10 mouse cellular contexts compared by ENCODE assay signal in the genomic region with DNA sequence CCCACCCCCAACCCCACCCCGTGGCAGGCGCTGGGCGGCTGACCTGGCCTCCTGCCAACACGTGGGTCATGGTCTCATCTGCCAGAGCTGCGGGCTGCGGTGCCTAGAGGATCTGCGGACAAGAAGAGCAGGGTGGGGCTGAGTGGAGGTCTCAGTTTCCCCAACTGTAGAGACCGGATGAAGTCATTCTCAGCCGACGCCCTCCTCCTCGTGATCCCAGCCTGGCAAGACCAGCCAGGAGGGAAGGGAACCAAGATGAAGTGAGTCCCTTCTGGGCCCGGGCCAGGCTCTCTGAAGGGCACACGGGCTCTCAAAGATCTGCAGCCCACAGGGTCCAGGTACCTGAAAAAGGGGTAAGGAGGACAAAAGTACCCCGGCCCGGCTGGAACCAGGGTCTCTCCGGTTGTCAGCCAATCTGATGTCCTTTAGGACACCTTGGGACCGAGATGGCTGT. TPM values are rescaled to one million over a fixed set of nuclear protein-coding genes. Genes with fewer than 3 reads are reported as not detected.
DNase-seq lines count a peak whose midpoint lies in the region; ATAC-seq and TF ChIP-seq lines count a peak whose summit lies in the region.
"Had no signal": no experiment of that assay in that cellular context is flagged by ENCODE, and none has a peak within 500 bp of the region (broad histone marks: within the 10 kb centered on the region; RNA-seq: fewer than 3 reads in every experiment).

No protein-coding gene starts in this region.

- 8% methylated on average over 16 of the region's 17 CpGs for WGBS in heart, embryonic 12.5 days
- 10% methylated on average over 17 of the region's 17 CpGs for WGBS in liver, embryonic 15.5 days (ENCODE audit: insufficient replicate concordance)

- peaks cover 8% of the 10 kb centered on the region for H3K9me3 ChIP-seq in CH12.LX (replicated peaks; ENCODE audit: low read length)
- H3K9me3 ChIP-seq in heart, embryonic 12.5 days (replicated peaks) = no peaks in the 10 kb centered on the region
- no peaks in the 10 kb centered on the region for H3K9me3 ChIP-seq in liver, embryonic 15.5 days (replicated peaks)

- H3K27me3 ChIP-seq in CH12.LX (replicated peaks) = peaks cover 72% of the 10 kb centered on the region
- peaks cover 97% of the 10 kb centered on the region for H3K27me3 ChIP-seq in heart, embryonic 12.5 days (replicated peaks)
- peaks cover 87% of the 10 kb centered on the region for H3K27me3 ChIP-seq in liver, embryonic 15.5 days
- H3K27me3 ChIP-seq: Patski had no signal

- TF ChIP-seq EP300 in CH12.LX (IDR thresholded peaks at IDR 0.05; ENCODE audit: low read length) = no peak

- in situ Hi-C loops in CH12.LX (cut with MboI; ENCODE audit: low pct_ligation_motif_present, low pct_unique_long_range_greater_than_20kb, low sequenced_read_pairs) = loop anchor here (5.0 kb wide), 1 partner anchor 170 kb away; a partner anchor contains a TSS

- no peak for TF ChIP-seq CTCF in CH12.LX (conservative IDR thresholded peaks at IDR 0.05 in 1 of 2, IDR thresholded peaks at IDR 0.05 in 1 of 2; ENCODE audit: low read depth in 2 of 2, low read length in 2 of 2)

- H3K9ac ChIP-seq in CH12.LX (ENCODE audit: insufficient read depth, low read depth) = peak overlapping the region; percentile 41
- H3K9ac ChIP-seq in heart, embryonic 12.5 days = peak overlapping the region; percentile 68
- H3K9ac ChIP-seq in liver, embryonic 15.5 days = peak overlapping the region; percentile 54; the same call in 1 of the 2 replicates

- no peak for ATAC-seq in heart, embryonic 12.5 days (ENCODE audit: insufficient number of reproducible peaks, low FRiP score)
- no peak for ATAC-seq in liver, embryonic 15.5 days (ENCODE audit: insufficient read depth)

- dilution Hi-C loops in CH12.LX (cut with MboI; ENCODE audit: extremely low pct_ligation_motif_present, extremely low pct_unique_long_range_greater_than_20kb, low sequenced_read_pairs) = no loop called here

- peak overlapping the region in 1 of 3 experiments; percentile 63 for H3K4me3 ChIP-seq in CH12.LX (replicated peaks in 1 of 3; ENCODE audit: low read depth in 2 of 3, low read length in 2 of 3, poor library complexity in 1 of 3)
- peak overlapping the region; percentile 48 for H3K4me3 ChIP-seq in heart, embryonic 12.5 days
- H3K4me3 ChIP-seq in liver, embryonic 15.5 days (replicated peaks) = peak overlapping the region; percentile 57

- H3K4me1 ChIP-seq in CH12.LX (ENCODE audit: control insufficient read depth in 1 of 2, insufficient read depth in 2 of 2) = peaks cover 3 to 10% of the 10 kb centered on the region in 2 experiments
- H3K4me1 ChIP-seq in heart, embryonic 12.5 days (replicated peaks) = peaks cover 53% of the 10 kb centered on the region
- H3K4me1 ChIP-seq in liver, embryonic 15.5 days (replicated peaks) = peaks cover 74% of the 10 kb centered on the region

- H3K4me2 ChIP-seq in CH12.LX (ENCODE audit: insufficient read depth, low read depth, poor library complexity, severe bottlenecking) = peak overlapping the region; percentile 72; the same call in 1 of the 2 replicates
- peak overlapping the region; percentile 75 for H3K4me2 ChIP-seq in heart, embryonic 12.5 days
- H3K4me2 ChIP-seq in liver, embryonic 15.5 days = peak overlapping the region; percentile 89

- peak; percentile 97 for DNase-seq in heart, adult 11 months
- DNase-seq in heart, postnatal 25 days (ENCODE audit: low spot score) = no peak
- no peak for DNase-seq in CH12.LX (ENCODE audit: extremely low read depth)
- no peak for DNase-seq in frontal cortex, postnatal 25 days (ENCODE audit: low spot score in 2 of 2)
- DNase-seq in natural killer cell, adult 2 months (ENCODE audit: low spot score in 2 of 2) = no peak
- DNase-seq in spleen, adult 18-20 months = no peak

- TF ChIP-seq RAD21 in CH12.LX (IDR thresholded peaks at IDR 0.05; ENCODE audit: low read depth, low read length) = no peak

- H3K27ac ChIP-seq in CH12.LX (ENCODE audit: insufficient read depth, low read depth) = no peak overlapping the region
- H3K27ac ChIP-seq in heart, embryonic 12.5 days (ENCODE audit: poor library complexity, severe bottlenecking) = no peak overlapping the region
- H3K27ac ChIP-seq in liver, embryonic 15.5 days (replicated peaks) = no peak overlapping the region

- no peak for TF ChIP-seq POLR2A in CH12.LX (IDR thresholded peaks at IDR 0.05; ENCODE audit: low read depth, low read length)

- no peaks in the 10 kb centered on the region for H3K79me2 ChIP-seq in CH12.LX (replicated peaks; ENCODE audit: control insufficient read depth, extremely low read depth, insufficient read depth, poor library complexity, severe bottlenecking)

- intact Hi-C loops in heart, postnatal 25 days (cut with DNase I) = no loop called here

- H3K36me3 ChIP-seq in CH12.LX (replicated peaks in 1 of 2; ENCODE audit: control insufficient read depth in 1 of 2, insufficient read depth in 1 of 2, low read length in 1 of 2) = no peaks in the 10 kb centered on the region
- no peaks in the 10 kb centered on the region for H3K36me3 ChIP-seq in heart, embryonic 12.5 days
- H3K36me3 ChIP-seq in liver, embryonic 15.5 days (replicated peaks) = no peaks in the 10 kb centered on the region

TF ChIP-seq in CH12.LX, 34 proteins besides CTCF, POLR2A, EP300 and RAD21:
- no peak for TF ChIP-seq GABPA (IDR thresholded peaks at IDR 0.05; ENCODE audit: insufficient replicate concordance, low read depth, low read length)
- no peak for TF ChIP-seq JUN (IDR thresholded peaks at IDR 0.05; ENCODE audit: insufficient read depth, low read depth, low read length)
- no peak for TF ChIP-seq UBTF (IDR thresholded peaks at IDR 0.05; ENCODE audit: low read depth, low read length)
- TF ChIP-seq ZNF384 (IDR thresholded peaks at IDR 0.05; ENCODE audit: low read depth, low read length) = no peak
- TF ChIP-seq CHD1 (IDR thresholded peaks at IDR 0.05; ENCODE audit: low read depth, low read length) = no peak
- no peak for TF ChIP-seq ZKSCAN1 (IDR thresholded peaks at IDR 0.05; ENCODE audit: borderline replicate concordance, low read depth, low read length)
- TF ChIP-seq MAX (IDR thresholded peaks at IDR 0.05; ENCODE audit: low read length) = no peak
- no peak for TF ChIP-seq RCOR1 (conservative IDR thresholded peaks at IDR 0.05; ENCODE audit: low read depth, low read length)
- TF ChIP-seq ZMIZ1 (IDR thresholded peaks at IDR 0.05; ENCODE audit: low read depth, low read length) = no peak
- TF ChIP-seq ZC3H11A (IDR thresholded peaks at IDR 0.05; ENCODE audit: low read depth, low read length) = no peak
TF ChIP-seq in CH12.LX: peak in this region for 0.

RNA-seq across cellular contexts. Expression of a gene that starts 0.7 kb away (rescaled TPM):
- 10 to 100 TPM; 68.4 to 71.7 TPM for total RNA-seq in heart, postnatal 25 days (2021)
- total RNA-seq in CH12.LX (2012; rRNA removed) = 0.38 and 0.55 TPM in 2 replicates
- total RNA-seq in CH12.LX (2014; rRNA removed) = 0.16 and 0.27 TPM in 2 replicates
- 0.07 and 0.16 TPM in 2 replicates for polyA plus RNA-seq in CH12.LX (2012; ENCODE audit: insufficient read length, low read depth)
- 5.3 and 6.7 TPM in 2 replicates for polyA plus RNA-seq in heart, embryonic 12.5 days (2016; fragmentation: Nextera tagmentation; extraction: Ambion mirVana)
- polyA plus RNA-seq in liver, embryonic 15.5 days (2015; fragmentation: Nextera tagmentation; extraction: Ambion mirVana) = 2.2 and 2.3 TPM in 2 replicates

RNA-seq across cellular contexts. Expression of a gene that starts 8.7 kb away (rescaled TPM):
- total RNA-seq in heart, postnatal 25 days (2021) = under 1 TPM; 0.18 to 0.36 TPM
- not detected in 2 replicates for total RNA-seq in CH12.LX (2012; rRNA removed)
- not detected in 2 replicates for total RNA-seq in CH12.LX (2014; rRNA removed)
- not detected in 2 replicates for polyA plus RNA-seq in CH12.LX (2012; ENCODE audit: insufficient read length, low read depth)
- polyA plus RNA-seq in heart, embryonic 12.5 days (2016; fragmentation: Nextera tagmentation; extraction: Ambion mirVana) = not detected in 2 replicates
- polyA plus RNA-seq in liver, embryonic 15.5 days (2015; fragmentation: Nextera tagmentation; extraction: Ambion mirVana) = 0.03 and 0.06 TPM in 2 replicates
- total RNA-seq: megakaryocyte-erythroid progenitor cell, adult 5-6 weeks had no signal

RNA-seq across cellular contexts. Expression of a gene that starts 17.8 kb away (rescaled TPM):
- 1 to 10 TPM; 1.9 to 2.1 TPM for total RNA-seq in heart, postnatal 25 days (2021)
- total RNA-seq in CH12.LX (2012; rRNA removed) = 1.7 and 5.0 TPM in 2 replicates
- 0.20 and 0.48 TPM in 2 replicates for total RNA-seq in CH12.LX (2014; rRNA removed)
- 5.2 and 7.5 TPM in 2 replicates for polyA plus RNA-seq in CH12.LX (2012; ENCODE audit: insufficient read length, low read depth)
- 3.1 and 3.7 TPM in 2 replicates for polyA plus RNA-seq in heart, embryonic 12.5 days (2016; fragmentation: Nextera tagmentation; extraction: Ambion mirVana)
- 75.6 and 92.4 TPM in 2 replicates for polyA plus RNA-seq in liver, embryonic 15.5 days (2015; fragmentation: Nextera tagmentation; extraction: Ambion mirVana)

RNA-seq across cellular contexts. Expression of a gene that starts 18.2 kb away (rescaled TPM):
- 1 to 10 TPM; 1.3 to 1.6 TPM for total RNA-seq in heart, postnatal 25 days (2021)
- total RNA-seq in CH12.LX (2012; rRNA removed) = 1.1 and 1.3 TPM in 2 replicates
- total RNA-seq in CH12.LX (2014; rRNA removed) = not detected in 2 replicates
- 0.46 TPM in 1 of 2 replicates, not detected in the other for polyA plus RNA-seq in CH12.LX (2012; ENCODE audit: insufficient read length, low read depth)
- 1.0 and 1.5 TPM in 2 replicates for polyA plus RNA-seq in heart, embryonic 12.5 days (2016; fragmentation: Nextera tagmentation; extraction: Ambion mirVana)
- 3.9 and 4.1 TPM in 2 replicates for polyA plus RNA-seq in liver, embryonic 15.5 days (2015; fragmentation: Nextera tagmentation; extraction: Ambion mirVana)

RNA-seq across cellular contexts. Expression of a gene that starts 27.2 kb away (rescaled TPM):
- 10 to 100 TPM; 11.4 to 13.8 TPM for total RNA-seq in heart, postnatal 25 days (2021)
- total RNA-seq in CH12.LX (2012; rRNA removed) (46.8 and 59.7 TPM in 2 replicates), CH12.LX (2014; rRNA removed) (35.6 and 37.5 TPM in 2 replicates)
- 34.6 and 38.9 TPM in 2 replicates for polyA plus RNA-seq in CH12.LX (2012; ENCODE audit: insufficient read length, low read depth)
- 32.7 and 32.8 TPM in 2 replicates for polyA plus RNA-seq in heart, embryonic 12.5 days (2016; fragmentation: Nextera tagmentation; extraction: Ambion mirVana)
- 32.4 and 35.0 TPM in 2 replicates for polyA plus RNA-seq in liver, embryonic 15.5 days (2015; fragmentation: Nextera tagmentation; extraction: Ambion mirVana)
